Mouse (Mus musculus): ENCODE results near the gene Vmn1r142.
"Not testable (repeated sequence)": the region's sequence is repeated elsewhere in the genome, so short reads cannot be mapped to it uniquely, and the experiment has no call there.

The Vmn1r142 gene

GRCm38 (mm10) chr7:22163935-22164334 is at the start of gene Vmn1r142:
TSS of gene Vmn1r142 (minus strand) at chr7:22164035.
- not testable (repeated sequence) for DNase-seq

GRCm38 (mm10) chr7:22201164-22201563 is 37.3 kb upstream of the Vmn1r142 start, which contains the start of gene Gm8653:
TSS of gene Gm8653 (minus strand) at chr7:22201264.
- DNase-seq, result not testable (repeated sequence)

GRCm38 (mm10) chr7:22189077-22189476 is 25.2 kb upstream of the Vmn1r142 start, which contains the start of gene Vmn1r143:
TSS of gene Vmn1r143 (plus strand) at chr7:22189377.
- DNase-seq, result not testable (repeated sequence)

GRCm38 (mm10) chr7:22134641-22135040 is 29.2 kb downstream of the Vmn1r142 start, which contains the start of gene Gm10666:
TSS of gene Gm10666 (minus strand) at chr7:22134741.
- DNase-seq, result not testable (repeated sequence)

- DNase-seq, result not testable (repeated sequence)
Observed at GRCm38 (mm10) chr7:22118145-22118544, 45.7 kb downstream of the Vmn1r142 start, which contains the start of gene Gm16451. TSS of gene Gm16451 (minus strand) at chr7:22118245.

Data from cerebellum, adult 8-10 months (tissue).